Mouse (Mus musculus) forebrain, postnatal 0 days (tissue): ENCODE data around the gene Prss41. TPM values are rescaled to one million over a fixed set of nuclear protein-coding genes. Genes with fewer than 3 reads are reported as not detected.
A peak's percentile ranks its signal among the peaks of the same experiment; 100 is the strongest.
"Not testable (repeated sequence)": the region's sequence is repeated elsewhere in the genome, so short reads cannot be mapped to it uniquely, and the experiment has no call there.

Experiments used
- ATAC-seq: fragments of 200-750 bp; cut with Nextera tagmentation; 2 replicates; pipeline ENCODE4 v1.8.0; 2017; ENCODE audit warnings: mild to moderate bottlenecking, moderate library complexity
- DNase-seq: peaks from one replicate; pipeline ENCODE4 v3.0.0-alpha.2; 2015
- H3K27ac ChIP-seq: fragments of 300-500 bp; sonication (generic); 2 replicates; pipeline ENCODE4 v1.5.1; 2014; ENCODE audit warnings: low read depth, mild to moderate bottlenecking, antibody characterized with exemption, low read length, moderate library complexity, mixed read lengths
- H3K27me3 ChIP-seq: fragments of 300-500 bp; sonication (generic); 2 replicates; pipeline ENCODE4 v1.6.1; 2014; ENCODE audit warnings: mild to moderate bottlenecking, low read length, mixed read lengths; ENCODE audit not compliant: insufficient read depth
- H3K36me3 ChIP-seq: fragments of 300-500 bp; sonication (generic); 2 replicates; pipeline ENCODE4 v1.6.1; 2014; ENCODE audit warnings: mild to moderate bottlenecking, moderate library complexity; ENCODE audit not compliant: insufficient read depth
- H3K4me1 ChIP-seq: fragments of 300-500 bp; sonication (generic); 2 replicates; pipeline ENCODE4 v1.6.1; 2014; ENCODE audit warnings: antibody characterized with exemption; ENCODE audit not compliant: insufficient read depth
- H3K4me2 ChIP-seq: fragments of 300-500 bp; sonication (generic); 2 replicates; pipeline ENCODE4 v1.6.1; 2014; ENCODE audit warnings: low read depth, mild to moderate bottlenecking, moderate library complexity
- H3K4me3 ChIP-seq: fragments of 300-500 bp; sonication (generic); 2 replicates; pipeline ENCODE4 v1.5.1; 2014; ENCODE audit warnings: low read depth, low read length, mixed read lengths
- H3K9ac ChIP-seq: fragments of 300-500 bp; sonication (generic); 2 replicates; pipeline ENCODE4 v1.6.1; 2014; ENCODE audit warnings: mild to moderate bottlenecking
- H3K9me3 ChIP-seq: fragments of 300-500 bp; sonication (generic); 2 replicates; pipeline ENCODE4 v1.6.1; 2016; ENCODE audit warnings: low read length
- CTCF ChIP-seq: sonication (generic); IDR thresholded peaks from 2 replicates; pipeline ENCODE4 v1.5.1; 2016; ENCODE audit warnings: antibody characterized with exemption, control low read depth, low read depth
- WGBS: fragments of 180-500 bp; shearing (Covaris S2); extraction: QIAGEN DNeasy Blood & Tissue Kit; methylation state at CpG from one replicate; pipeline ENCODE4 v1.1.7; 2014; 5-methylcytosine and 5-hydroxymethylcytosine counted together
- polyA plus RNA-seq: library from polyadenylated mRNA; unstranded; fragments of >200 nt; fragmentation: Nextera tagmentation; extraction: Ambion mirVana; gene quantifications from 2 replicates; pipeline ENCODE4 v1.2.1, GENCODE M21; 2015
- total RNA-seq: library from RNA; depleted of rRNA; stranded (reverse); fragments of >200 nt; gene quantifications from 2 replicates; pipeline ENCODE4 v1.2.3, GENCODE M21; 2014; rRNA removed

Gene Prss41
- total RNA-seq (0.31 and 1.0 TPM in 2 replicates), polyA plus RNA-seq (1.0 and 1.3 TPM in 2 replicates)

- Histone ChIP-seq H3K27ac (no peak within 1 kb of the TSS), H3K9me3 (no peaks in the 10 kb centered on the region), H3K36me3 (no peaks in the 10 kb centered on the region), H3K4me2 (no peak within 1 kb of the TSS), H3K4me1 (no peaks in the 10 kb centered on the region), H3K27me3 (no peaks in the 10 kb centered on the region), H3K4me3 (no peak within 1 kb of the TSS), H3K9ac (no peak within 1 kb of the TSS)
- 13% methylated on average over 19 of the region's 19 CpGs for WGBS
- peak; percentile 45 for ATAC-seq
- DNase-seq: peak; percentile 24
- TF ChIP-seq CTCF: peak; percentile 52
Observed at GRCm38 (mm10) chr17:23843812-23844273, at the start of gene Prss41, which contains the start of gene Prss32. Gene Prss41 (minus strand): TSS chr17:23844172. Gene Prss32 (plus strand): TSS chr17:23843855.

- ATAC-seq, H3K27me3 ChIP-seq, H3K4me2 ChIP-seq, H3K27ac ChIP-seq, H3K4me3 ChIP-seq, H3K9me3 ChIP-seq, H3K9ac ChIP-seq, DNase-seq, H3K4me1 ChIP-seq, H3K36me3 ChIP-seq: not testable (repeated sequence)
- 88% methylated on average over 4 of the region's 4 CpGs for WGBS
Observed at GRCm38 (mm10) chr17:23880576-23880975, 36.6 kb upstream of the Prss41 start, which contains the start of the genes Dcpp1 and Dcpp2. Gene Dcpp1 (plus strand): TSS chr17:23880876. Gene Dcpp2 (plus strand): TSS chr17:23880880.

- Histone ChIP-seq H3K4me2 (no peak overlapping the region), H3K9me3 (no peaks in the 10 kb centered on the region), H3K4me3 (no peak overlapping the region), H3K9ac (no peak overlapping the region), H3K4me1 (no peaks in the 10 kb centered on the region), H3K27ac (no peak overlapping the region), H3K36me3 (no peaks in the 10 kb centered on the region), H3K27me3 (no peaks in the 10 kb centered on the region)
- ATAC-seq: peak; percentile 83
- no peak for TF ChIP-seq CTCF
- 66% methylated on average over 2 of the region's 2 CpGs for WGBS
- peak; percentile 35 for DNase-seq
Observed at GRCm38 (mm10) chr17:23877166-23877565, 33.2 kb upstream of the Prss41 start.

GRCm38 (mm10) chr17:23876741-23877140, 32.8 kb upstream of the Prss41 start:
- Histone ChIP-seq H3K4me3 (no peak overlapping the region), H3K27ac (0 out of 2 replicates have a peak overlapping the region, but pooled peaks have one; percentile 21), H3K27me3 (no peaks in the 10 kb centered on the region), H3K9me3 (no peaks in the 10 kb centered on the region), H3K36me3 (no peaks in the 10 kb centered on the region), H3K4me2 (no peak overlapping the region), H3K4me1 (no peaks in the 10 kb centered on the region), H3K9ac (no peak overlapping the region)
- TF ChIP-seq CTCF: no peak
- peak; percentile 35 for DNase-seq
- ATAC-seq: peak; percentile 84
- 33% methylated on average over 3 of the region's 3 CpGs for WGBS

- Histone ChIP-seq H3K4me3 (no peak overlapping the region), H3K36me3 (no peaks in the 10 kb centered on the region), H3K4me1 (no peaks in the 10 kb centered on the region), H3K27ac (no peak overlapping the region), H3K9me3 (no peaks in the 10 kb centered on the region), H3K4me2 (no peak overlapping the region), H3K27me3 (no peaks in the 10 kb centered on the region), H3K9ac (no peak overlapping the region)
- peak; percentile 24 for DNase-seq
- peak; percentile 70 for TF ChIP-seq CTCF
- ATAC-seq: no peak; the same call in 1 of the 2 replicates
- WGBS: 41% methylated on average over 8 of the region's 8 CpGs
Observed at GRCm38 (mm10) chr17:23873884-23874856, 30.2 kb upstream of the Prss41 start.

GRCm38 (mm10) chr17:23868513-23868912, 24.5 kb upstream of the Prss41 start:
- Histone ChIP-seq H3K4me2 (no peak overlapping the region), H3K4me3 (no peak overlapping the region), H3K9ac (no peak overlapping the region), H3K36me3 (no peaks in the 10 kb centered on the region), H3K27ac (no peak overlapping the region), H3K4me1 (no peaks in the 10 kb centered on the region), H3K9me3 (0 out of 2 replicates have a peak, but pooled peaks cover 2% of the 10 kb centered on the region), H3K27me3 (no peaks in the 10 kb centered on the region)
- TF ChIP-seq CTCF: no peak
- no peak for ATAC-seq
- WGBS: 90% methylated on average over 11 of the region's 11 CpGs
- DNase-seq: no peak

- DNase-seq (no peak), ATAC-seq (no peak)
- WGBS: 85% methylated on average over 15 of the region's 15 CpGs
- Histone ChIP-seq H3K9ac (no peak within 1 kb of the TSS), H3K27ac (no peak within 1 kb of the TSS), H3K36me3 (no peaks in the 10 kb centered on the region), H3K27me3 (no peaks in the 10 kb centered on the region), H3K9me3 (0 out of 2 replicates have a peak, but pooled peaks cover 2% of the 10 kb centered on the region), H3K4me3 (no peak within 1 kb of the TSS), H3K4me2 (no peak within 1 kb of the TSS), H3K4me1 (no peaks in the 10 kb centered on the region)
- no peak for TF ChIP-seq CTCF
Observed at GRCm38 (mm10) chr17:23867756-23868155, 23.8 kb upstream of the Prss41 start, which contains the start of gene Prss21. Gene Prss21 (plus strand): TSS chr17:23868056.
